Mouse (Mus musculus) lung, adult 2 months (tissue): Measurements from ENCODE around the gene Galnt15. TPM values are rescaled to one million over a fixed set of nuclear protein-coding genes. Genes with fewer than 3 reads are reported as not detected.
"Not testable (repeated sequence)": the region's sequence is repeated elsewhere in the genome, so short reads cannot be mapped to it uniquely, and the experiment has no call there.

ENCODE experiments used
- DNase-seq: peaks from one replicate; pipeline ENCODE4 v3.0.0; 2022
- H3K4me1 ChIP-seq: fragments of 200-500 bp; 2 replicates; pipeline ENCODE4 v1.6.1; 2011; ENCODE audit warnings: low read length; ENCODE audit not compliant: control insufficient read depth, insufficient read depth
- H3K4me3 ChIP-seq: fragments of 200-500 bp; replicated peaks from 2 replicates; pipeline ENCODE3; 2011; ENCODE audit warnings: low read depth, mild to moderate bottlenecking, control low read depth, low read length; ENCODE audit errors: extremely low read depth
- CTCF ChIP-seq: fragments of 200-500 bp; IDR thresholded peaks from 2 replicates; pipeline ENCODE4 v1.5.1; 2011; ENCODE audit warnings: mild to moderate bottlenecking, low read length, control low read depth; ENCODE audit not compliant: insufficient read depth
- POLR2A ChIP-seq: fragments of 200-500 bp; IDR thresholded peaks from 2 replicates; pipeline ENCODE4 v1.6.1; 2011; ENCODE audit warnings: low read depth, mild to moderate bottlenecking, control low read depth, low read length, borderline replicate concordance; ENCODE audit errors: extremely low read depth
- WGBS: fragments of 180-500 bp; shearing (Covaris S2); methylation state at CpG from one replicate; pipeline ENCODE4 v1.1.7; 2018; 5-methylcytosine and 5-hydroxymethylcytosine counted together
- polyA plus RNA-seq: library from polyadenylated mRNA; depleted of rRNA; stranded (reverse); fragments of >200 nt; gene quantifications from 2 replicates; pipeline ENCODE4 v1.2.3, GENCODE M21; 2012

Galnt15 gene
- polyA plus RNA-seq, 1 experiment: 9.3 TPM

DNA sequence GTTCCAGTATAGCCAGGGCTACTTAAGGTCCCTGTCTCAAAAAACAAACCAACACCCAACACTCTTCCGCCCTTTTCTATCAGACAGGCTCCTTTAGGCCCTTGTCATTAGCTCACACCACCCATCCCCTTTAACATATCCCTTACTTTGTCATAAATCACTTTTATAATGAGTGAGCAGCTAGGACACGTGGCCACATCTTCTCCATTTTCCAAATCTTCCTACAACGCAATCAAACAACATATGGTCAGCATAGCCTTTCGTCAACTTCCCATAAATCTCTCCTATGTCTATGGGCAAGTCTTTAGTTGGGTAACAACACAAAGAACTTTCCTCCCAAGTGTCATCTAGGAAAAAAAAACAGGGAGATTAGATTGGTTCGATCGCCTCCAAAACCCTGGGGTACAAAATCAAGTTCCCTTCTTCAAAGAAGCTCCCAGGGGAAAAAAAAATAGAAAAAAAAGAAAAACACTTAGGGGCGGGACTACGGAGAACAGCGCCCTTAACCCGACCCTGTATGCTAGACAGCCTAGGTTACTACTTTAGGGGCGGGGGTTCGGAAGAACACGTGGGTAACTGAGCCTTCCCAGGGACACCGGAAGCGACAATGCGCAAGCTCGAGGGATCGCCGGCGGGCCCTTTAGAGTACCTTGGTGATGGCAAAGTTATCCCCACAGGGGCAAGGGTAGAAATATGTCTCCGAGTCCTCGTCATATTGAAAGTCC, 56.1 kb downstream of the Galnt15 start, which contains the start of gene Oxnad1:
Gene Oxnad1 (plus strand): TSS at position 614 of the 725 bp plus-strand sequence.
- DNase-seq: no peak
- TF ChIP-seq POLR2A (no peak), CTCF (no peak)
- Histone ChIP-seq H3K4me1 (peaks cover 3% of the 10 kb centered on the region; the same call in 1 of the 2 replicates), H3K4me3 (peak within 1 kb of the TSS; percentile 84)
- 3% methylated on average over 22 of the region's 22 CpGs for WGBS

DNA sequence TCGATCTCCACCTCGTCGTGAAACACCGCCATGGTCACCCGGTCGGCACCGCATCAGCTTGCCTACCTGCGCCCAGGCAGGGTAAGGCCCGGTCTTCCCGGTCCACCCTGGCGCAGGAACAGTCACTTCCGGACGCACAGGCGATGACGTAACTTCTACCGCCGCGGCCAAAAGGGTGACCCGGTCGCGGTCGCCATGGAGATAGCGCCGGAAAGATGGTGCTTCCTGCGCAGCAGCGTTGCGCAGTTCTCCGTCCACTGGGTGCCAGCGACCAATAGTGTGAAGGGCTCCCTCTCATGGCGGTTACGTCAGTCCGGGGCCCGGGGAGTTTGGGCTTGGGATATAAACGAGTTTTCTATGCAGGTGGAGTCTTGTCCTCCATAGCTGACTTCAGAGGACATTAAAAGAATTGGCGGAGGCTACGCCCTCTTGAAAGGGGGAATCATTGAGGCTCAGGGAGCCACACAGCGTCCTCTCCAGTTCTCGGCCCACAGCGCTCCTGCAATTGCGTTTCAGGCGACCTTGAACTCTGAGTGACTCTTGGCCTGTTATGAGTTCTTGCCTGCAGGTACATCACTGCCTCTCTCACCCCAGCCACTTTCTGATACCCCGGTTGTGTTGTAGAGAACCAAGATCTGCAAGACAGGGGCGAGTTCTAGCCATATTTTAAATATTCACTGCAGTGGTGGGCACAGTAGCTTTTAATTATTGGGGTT, 56.9 kb downstream of the Galnt15 start, which contains the start of gene Dph3:
Gene Dph3 (minus strand): TSS at position 244 of the 716 bp plus-strand sequence.
- peak; percentile 99 for DNase-seq
- peaks cover 3% of the 10 kb centered on the region; the same call in 1 of the 2 replicates for H3K4me1 ChIP-seq
- TF ChIP-seq CTCF: peak; percentile 19; the same call in 1 of the 2 replicates
- peak; percentile 80 for TF ChIP-seq POLR2A
- under 1% methylated on average over 43 of the region's 43 CpGs for WGBS
- H3K4me3 ChIP-seq: peak within 1 kb of the TSS; percentile 84

DNA sequence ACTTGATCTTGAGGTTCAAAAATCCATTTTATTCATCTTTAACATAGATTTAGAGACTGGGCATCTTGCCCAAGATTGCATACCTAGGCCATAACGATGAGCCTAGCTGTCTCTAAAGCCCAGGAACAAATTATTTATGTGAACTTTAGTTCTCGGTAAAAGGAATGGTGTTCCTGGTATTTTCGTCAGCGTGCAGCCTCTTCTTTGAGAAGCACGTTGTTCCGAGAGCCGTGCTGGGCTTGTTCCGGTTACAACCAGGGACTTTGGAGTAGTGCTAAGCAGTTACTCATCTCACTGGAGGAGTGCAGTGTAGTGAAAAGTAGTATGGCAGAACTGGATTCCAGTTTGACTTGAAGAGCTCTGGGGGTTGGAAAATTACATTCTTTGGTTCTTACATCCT, 57.4 kb downstream of the Galnt15 start:
- peak overlapping the region; percentile 14 for H3K4me3 ChIP-seq
- 8% methylated on average over 8 of the region's 8 CpGs for whole genome bisulfite sequencing
- H3K4me1 ChIP-seq: peaks cover 3% of the 10 kb centered on the region; the same call in 1 of the 2 replicates
- TF ChIP-seq CTCF (no peak), POLR2A (no peak)
- DNase-seq: no peak

DNA sequence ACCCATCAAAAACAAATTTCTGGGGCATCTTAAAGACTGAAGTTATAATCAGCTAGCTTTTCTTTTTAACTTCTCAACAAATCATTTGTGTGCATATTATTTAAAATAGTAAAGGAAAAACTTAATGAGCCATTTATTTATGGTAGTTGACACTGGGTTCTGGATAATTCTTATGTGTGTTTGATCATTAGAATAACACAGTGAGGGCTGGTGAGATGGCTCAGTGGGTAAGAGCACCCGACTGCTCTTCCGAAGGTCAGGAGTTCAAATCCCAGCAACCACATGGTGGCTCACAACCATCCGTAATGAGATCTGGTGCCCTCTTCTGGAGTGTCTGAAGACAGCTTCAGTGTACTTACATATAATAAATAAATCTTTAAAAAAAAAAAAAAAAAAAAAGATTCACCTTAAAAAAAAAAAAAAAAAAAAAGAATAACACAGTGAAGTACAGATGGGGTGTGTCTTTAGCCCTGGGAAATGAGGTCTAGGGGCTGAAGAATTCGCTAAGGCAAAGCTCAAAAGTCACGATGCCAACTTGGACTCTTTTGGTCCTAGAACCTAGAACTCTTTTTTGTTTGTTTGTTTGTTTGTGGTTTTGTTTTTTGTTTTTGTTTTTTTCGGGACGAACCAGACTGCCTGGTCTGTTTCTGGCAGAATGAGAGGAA, 58.9 kb downstream of the Galnt15 start:
- DNase-seq, H3K4me1 ChIP-seq, H3K4me3 ChIP-seq: not testable (repeated sequence)
- 85% methylated on average over 7 of the region's 7 CpGs for WGBS

DNA sequence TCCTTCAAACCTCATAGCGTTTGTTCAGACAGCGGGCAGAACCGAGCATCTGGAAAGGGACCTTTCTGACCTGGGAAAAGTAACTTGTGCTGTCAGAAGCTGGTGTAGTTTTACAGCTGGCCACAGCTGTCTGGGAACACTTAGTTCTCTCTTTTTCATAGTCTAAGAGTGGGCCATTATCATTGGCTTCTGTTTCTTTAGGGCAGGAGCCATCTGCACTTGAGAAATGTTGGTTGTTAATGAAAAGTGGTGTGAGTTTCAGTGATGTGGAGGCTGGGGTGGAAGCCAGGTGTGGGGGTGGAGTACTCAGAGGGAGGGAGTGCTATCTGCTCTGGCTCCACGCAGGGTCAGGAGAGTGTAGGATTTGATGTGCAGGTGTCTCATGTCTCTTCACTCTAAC, 62.3 kb downstream of the Galnt15 start:
- DNase-seq: no peak
- 64% methylated on average over 4 of the region's 4 CpGs for WGBS
- Histone ChIP-seq H3K4me3 (no peak overlapping the region), H3K4me1 (no peaks in the 10 kb centered on the region)
- no peak for TF ChIP-seq POLR2A
- no peak for TF ChIP-seq CTCF

DNA sequence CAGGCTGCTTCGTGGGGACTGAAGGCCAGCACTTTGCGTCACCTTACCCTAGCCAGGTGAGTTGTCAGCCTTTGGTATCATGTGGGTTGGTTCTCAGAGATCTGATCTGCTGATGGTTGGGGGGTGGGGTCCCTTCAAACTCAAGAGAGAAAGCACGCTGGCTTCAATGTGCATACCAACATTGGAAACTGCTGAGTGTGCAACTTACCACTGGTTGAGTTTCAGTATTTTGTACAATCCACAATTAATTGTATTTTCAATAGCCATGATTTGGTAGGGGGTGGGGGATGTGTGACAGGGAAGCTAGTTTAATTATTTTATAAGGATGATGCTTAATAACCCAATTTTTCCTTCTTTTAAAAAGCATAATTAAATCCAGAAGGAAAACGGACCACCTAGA, 62.9 kb downstream of the Galnt15 start:
- DNase-seq: no peak
- H3K4me1 ChIP-seq: no peaks in the 10 kb centered on the region
- TF ChIP-seq CTCF: no peak
- TF ChIP-seq POLR2A: no peak
- H3K4me3 ChIP-seq: no peak overlapping the region
- 88% methylated on average over 4 of the region's 4 CpGs for WGBS

DNA sequence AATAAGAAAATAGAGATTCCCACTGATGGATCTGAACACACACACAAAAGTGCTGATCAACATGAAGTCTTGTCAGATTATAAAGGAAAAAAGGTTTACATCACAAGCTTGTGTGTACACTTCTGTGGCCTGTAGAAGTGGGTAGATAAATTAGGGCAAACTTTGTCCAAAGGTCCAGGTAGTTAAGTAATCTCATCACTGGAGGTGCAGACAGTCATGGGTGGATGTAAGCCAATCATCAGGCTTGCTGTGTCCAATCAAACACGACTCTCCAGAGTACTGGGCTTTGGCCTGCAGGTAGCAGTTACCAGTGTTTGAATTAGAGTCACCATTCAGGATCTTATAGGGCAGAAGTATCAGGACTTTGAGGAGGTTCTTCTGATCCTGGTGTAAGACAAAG, 64.2 kb downstream of the Galnt15 start:
- no peak for DNase-seq
- H3K4me1 ChIP-seq: no peaks in the 10 kb centered on the region
- H3K4me3 ChIP-seq: no peak overlapping the region
- WGBS: 54% methylated on average over 1 of the region's 1 CpGs
- no peak for TF ChIP-seq CTCF
- TF ChIP-seq POLR2A: no peak

DNA sequence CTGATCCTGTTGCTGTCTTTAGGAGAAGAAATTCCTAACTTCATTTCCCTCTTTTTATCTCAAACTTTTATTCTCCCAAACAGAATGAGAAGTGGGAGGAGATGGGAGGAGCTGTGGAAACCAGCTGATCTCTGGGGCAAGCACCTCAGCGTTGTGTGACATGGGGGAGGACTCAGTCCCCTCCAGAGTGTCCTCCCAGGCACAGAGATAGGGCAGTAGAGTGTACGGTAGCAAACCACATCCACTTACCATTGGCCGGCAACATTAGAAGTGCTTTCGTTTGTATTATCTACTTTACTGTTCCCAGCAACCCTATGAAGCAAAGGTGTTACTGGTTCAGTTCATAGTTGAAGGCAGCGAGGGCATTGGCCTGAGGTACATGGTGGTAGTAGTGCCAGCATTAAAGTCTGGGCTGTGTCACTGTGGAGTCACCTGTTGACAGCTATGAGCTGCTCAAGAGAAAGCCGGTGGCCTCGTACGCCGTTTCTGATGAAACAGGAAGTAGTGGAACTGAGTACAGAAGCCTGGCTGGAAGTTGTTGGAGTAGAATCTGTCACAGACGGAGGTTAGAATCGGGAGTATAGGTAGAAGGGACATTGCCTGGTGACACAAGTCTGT, 64.8 kb downstream of the Galnt15 start:
- Histone ChIP-seq H3K4me3 (no peak overlapping the region), H3K4me1 (no peaks in the 10 kb centered on the region)
- no peak for DNase-seq
- WGBS: 73% methylated on average over 11 of the region's 11 CpGs
- TF ChIP-seq CTCF: no peak
- TF ChIP-seq POLR2A: no peak

DNA sequence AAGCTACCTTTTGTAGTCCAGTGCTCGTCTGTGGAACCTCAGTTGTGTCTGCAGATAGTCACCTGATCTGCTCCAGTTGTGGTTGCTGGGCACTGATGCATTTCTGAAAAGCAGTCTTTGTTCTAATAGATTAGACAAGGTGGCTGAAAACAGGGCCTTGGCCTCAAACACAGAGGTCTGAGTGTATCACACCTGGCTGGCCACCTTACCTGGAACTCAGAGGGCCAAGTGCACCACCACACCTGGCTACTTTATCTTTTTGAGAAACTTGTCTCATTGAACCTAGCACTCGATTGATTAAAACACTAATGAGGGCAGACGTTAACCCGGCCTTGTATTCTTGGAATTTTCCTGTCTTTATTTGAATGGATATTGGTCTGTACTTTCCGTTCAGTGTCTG, 66.9 kb downstream of the Galnt15 start:
- DNase-seq: no peak
- no peaks in the 10 kb centered on the region for H3K4me1 ChIP-seq
- WGBS: 90% methylated on average over 5 of the region's 5 CpGs
- TF ChIP-seq POLR2A: no peak
- no peak for TF ChIP-seq CTCF
- H3K4me3 ChIP-seq: no peak overlapping the region

DNA sequence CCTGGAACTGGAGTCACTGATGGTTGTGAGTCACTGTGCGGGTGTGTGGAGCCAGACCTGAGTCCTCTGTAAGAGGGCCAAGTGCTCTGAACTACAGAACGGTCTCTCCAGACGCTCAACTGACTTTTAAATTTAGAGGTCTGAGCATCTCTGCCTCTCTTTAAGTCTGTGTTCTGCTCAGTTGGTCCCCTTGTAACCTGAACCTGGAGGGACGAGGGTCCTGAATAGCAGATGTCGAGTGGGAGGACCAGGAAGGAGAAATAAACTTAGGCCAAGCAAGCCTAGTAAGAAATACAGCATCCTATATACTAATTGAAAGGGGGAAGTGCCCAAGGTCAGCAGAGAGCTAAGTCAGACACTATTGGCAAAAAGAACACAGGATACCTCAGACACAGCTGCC, 68.0 kb downstream of the Galnt15 start:
- no peak for DNase-seq
- no peak for TF ChIP-seq CTCF
- TF ChIP-seq POLR2A: no peak
- Histone ChIP-seq H3K4me1 (no peaks in the 10 kb centered on the region), H3K4me3 (no peak overlapping the region)
- 85% methylated on average over 5 of the region's 5 CpGs for WGBS
